Mouse (Mus musculus): ENCODE measurements around the gene Dynlt1f. TPM values are rescaled to one million over a fixed set of nuclear protein-coding genes. Genes with fewer than 3 reads are reported as not detected.
A peak's percentile ranks its signal among the peaks of the same experiment; 100 is the strongest.
"Not testable (repeated sequence)": the region's sequence is repeated elsewhere in the genome, so short reads cannot be mapped to it uniquely, and the experiment has no call there.

Gene Dynlt1f
- polyA plus RNA-seq (2012; rRNA removed), result 780 and 809 TPM in 2 replicates

DNA sequence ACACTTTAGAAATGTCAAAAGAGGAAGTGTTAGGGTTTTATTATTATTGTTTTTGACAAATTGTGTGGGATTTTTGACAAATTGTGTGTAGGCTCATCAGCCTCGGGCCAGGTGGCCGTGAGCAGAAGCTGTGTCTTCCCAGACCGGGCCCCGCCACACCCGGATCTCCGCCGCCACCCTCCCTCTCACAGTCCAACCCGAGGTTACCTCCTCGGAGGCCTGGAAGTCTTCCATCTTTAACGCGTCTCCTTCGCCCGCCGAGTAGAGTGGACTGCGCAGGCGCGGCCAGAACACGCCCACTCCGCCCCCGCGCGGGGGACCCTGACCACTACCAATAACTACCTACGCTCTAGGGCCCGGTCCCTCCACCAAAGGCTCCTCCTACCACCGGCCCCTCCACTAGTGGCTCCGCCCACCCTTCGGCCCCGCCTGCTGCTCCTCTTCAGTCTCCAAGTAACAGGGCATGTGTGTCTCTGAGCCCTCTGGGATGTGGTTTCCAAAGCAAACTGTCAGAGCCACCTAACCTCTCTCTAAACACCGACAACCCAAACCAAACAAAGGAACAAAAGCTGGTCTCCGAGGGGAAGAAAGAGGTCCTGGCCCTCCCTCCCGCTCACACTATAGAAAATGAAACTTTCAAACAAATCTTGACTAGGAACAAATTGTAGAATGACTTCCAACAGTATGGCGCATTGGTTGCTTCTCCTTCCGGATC is at the start of gene Dynlt1f:
TSS of gene Dynlt1f (minus strand) at position 334 of the 715 bp plus-strand sequence.
- Histone ChIP-seq H3K27ac (ENCODE audit: control insufficient read depth, insufficient read depth, low read depth, low read length) (peak within 1 kb of the TSS; percentile 92), H3K4me3 (ENCODE audit: control insufficient read depth, low read depth, low read length) (peak within 1 kb of the TSS; percentile 92)
- not testable (repeated sequence) for H3K4me1 ChIP-seq (ENCODE audit: control insufficient read depth, insufficient read depth, low read length); H3K27me3 ChIP-seq (ENCODE audit: control insufficient read depth, insufficient read depth, low read length); H3K36me3 ChIP-seq (ENCODE audit: control insufficient read depth, insufficient read depth, low read length)
- TF ChIP-seq POLR2A (IDR thresholded peaks at IDR 0.05; ENCODE audit: control insufficient read depth, low read depth, low read length), result peak; percentile 31; the same call in 1 of the 2 replicates

DNA sequence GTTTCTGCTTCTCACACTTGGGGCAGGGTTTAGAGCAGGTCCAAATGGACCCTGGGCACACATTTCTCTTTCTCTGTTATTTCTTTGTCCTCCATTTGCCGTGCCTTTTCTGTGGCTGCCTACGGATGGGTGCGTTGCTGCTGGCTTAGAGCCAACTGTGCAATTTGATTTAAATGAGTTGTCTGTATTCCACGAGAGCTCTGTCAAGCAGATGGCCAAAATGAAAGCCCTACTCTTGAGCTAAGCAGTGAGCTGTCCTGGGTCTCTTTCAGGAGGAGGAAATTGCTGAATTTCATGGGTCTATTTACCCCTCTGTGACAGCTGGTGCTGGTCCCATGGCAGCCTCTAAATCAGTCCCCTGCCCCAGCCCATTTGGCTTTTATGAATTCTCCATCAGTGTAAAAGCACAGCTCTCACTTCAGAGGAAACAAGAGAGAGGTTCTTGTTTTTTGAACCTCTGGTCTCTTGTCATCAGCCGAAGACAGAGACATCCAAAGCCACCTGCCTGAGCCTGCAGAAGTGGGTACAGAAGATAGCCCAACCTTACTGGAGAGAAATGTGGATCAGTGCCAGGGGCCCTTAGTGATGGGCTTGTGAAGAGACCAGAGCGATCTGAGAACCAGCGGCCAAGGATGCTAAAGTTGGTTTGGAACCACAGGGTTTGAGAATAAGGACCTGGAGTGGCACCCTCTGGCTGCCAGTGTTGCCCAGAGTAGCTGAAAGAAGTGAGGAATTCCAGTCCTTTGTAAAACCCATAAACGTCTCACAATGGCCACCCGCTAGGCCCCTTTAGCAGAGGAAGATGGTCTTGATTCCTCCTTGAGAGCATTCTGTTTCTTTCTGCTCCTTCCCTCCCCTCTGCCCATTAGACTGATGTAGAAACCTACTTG is 47.9 kb upstream of the Dynlt1f start:
- not testable (repeated sequence) for H3K27me3 ChIP-seq (ENCODE audit: control insufficient read depth, insufficient read depth, low read length); H3K27ac ChIP-seq (ENCODE audit: control insufficient read depth, insufficient read depth, low read depth, low read length); H3K4me1 ChIP-seq (ENCODE audit: control insufficient read depth, insufficient read depth, low read length); H3K4me3 ChIP-seq (ENCODE audit: control insufficient read depth, low read depth, low read length); H3K36me3 ChIP-seq (ENCODE audit: control insufficient read depth, insufficient read depth, low read length)

DNA sequence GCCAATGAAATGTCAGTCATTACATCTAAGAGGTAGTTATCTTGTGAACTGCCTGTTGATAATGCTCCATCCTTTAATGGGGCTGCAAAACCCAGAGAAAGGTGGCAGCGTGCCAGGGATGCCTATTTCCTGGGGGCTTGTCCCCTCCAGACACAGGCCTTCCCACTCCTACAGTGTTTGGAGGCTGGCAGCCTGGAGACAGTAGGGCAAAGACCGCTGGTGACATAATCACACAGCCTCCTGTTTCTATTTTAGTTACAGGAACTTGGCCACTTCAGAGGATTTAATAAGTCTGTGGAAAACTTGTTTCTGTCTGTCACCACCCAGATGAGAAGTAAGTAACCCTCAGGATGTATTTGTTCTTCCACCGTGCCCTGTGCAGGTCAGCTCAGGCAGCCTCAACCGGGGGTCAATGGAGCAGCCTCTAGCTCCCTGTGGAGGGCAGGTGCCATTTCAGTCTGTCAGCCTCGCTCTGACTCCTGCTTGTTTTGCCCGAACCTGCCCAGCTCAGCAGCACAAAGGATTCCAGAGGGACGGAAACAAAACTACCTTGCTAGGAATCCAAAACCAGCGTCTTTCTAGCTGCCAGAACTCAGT is 47.0 kb upstream of the Dynlt1f start:
- not testable (repeated sequence) for H3K4me1 ChIP-seq (ENCODE audit: control insufficient read depth, insufficient read depth, low read length); H3K4me3 ChIP-seq (ENCODE audit: control insufficient read depth, low read depth, low read length); H3K36me3 ChIP-seq (ENCODE audit: control insufficient read depth, insufficient read depth, low read length); H3K27me3 ChIP-seq (ENCODE audit: control insufficient read depth, insufficient read depth, low read length); H3K27ac ChIP-seq (ENCODE audit: control insufficient read depth, insufficient read depth, low read depth, low read length)

DNA sequence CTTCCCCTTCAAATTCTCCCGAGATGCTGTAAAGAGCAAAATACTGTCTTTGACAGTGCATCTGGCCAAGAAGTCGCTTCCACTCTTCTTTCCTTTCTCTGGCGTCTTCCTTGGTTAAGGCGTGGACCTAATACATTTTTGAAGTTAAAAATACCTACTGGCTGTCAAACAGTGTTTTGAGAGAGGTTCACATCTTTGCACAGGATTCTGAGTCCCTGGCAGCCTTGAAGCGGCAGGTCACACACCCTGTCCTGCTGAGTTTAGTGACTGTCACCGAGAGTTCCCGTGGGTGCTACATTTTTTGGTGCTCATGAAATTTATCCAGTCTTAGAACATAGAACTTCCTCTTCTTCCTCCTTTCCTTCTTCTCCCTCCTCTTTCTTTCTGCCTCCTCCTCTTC is 44.4 kb upstream of the Dynlt1f start:
- H3K36me3 ChIP-seq (ENCODE audit: control insufficient read depth, insufficient read depth, low read length); H3K27me3 ChIP-seq (ENCODE audit: control insufficient read depth, insufficient read depth, low read length); H3K4me3 ChIP-seq (ENCODE audit: control insufficient read depth, low read depth, low read length); H3K4me1 ChIP-seq (ENCODE audit: control insufficient read depth, insufficient read depth, low read length); H3K27ac ChIP-seq (ENCODE audit: control insufficient read depth, insufficient read depth, low read depth, low read length): not testable (repeated sequence)

DNA sequence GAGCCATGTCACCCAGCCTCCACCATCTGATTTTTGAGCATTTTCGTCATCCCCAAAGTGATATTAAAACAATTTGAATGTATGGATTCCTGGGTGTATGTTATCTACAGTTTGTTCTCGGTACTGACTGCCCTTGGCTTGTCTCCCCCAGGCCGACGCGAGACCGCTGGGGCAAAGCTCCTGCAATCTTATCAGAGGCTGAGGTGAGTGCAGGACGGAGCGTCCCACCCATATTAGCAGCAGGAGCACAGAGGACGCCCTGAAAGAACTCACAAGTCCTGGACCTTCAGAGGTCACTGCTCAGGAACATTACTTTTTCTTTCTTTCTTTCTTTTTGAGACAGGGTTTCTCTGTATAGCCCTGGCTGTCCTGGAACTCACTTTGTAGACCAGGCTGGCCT is 43.8 kb upstream of the Dynlt1f start:
- H3K27me3 ChIP-seq (ENCODE audit: control insufficient read depth, insufficient read depth, low read length); H3K36me3 ChIP-seq (ENCODE audit: control insufficient read depth, insufficient read depth, low read length); H3K27ac ChIP-seq (ENCODE audit: control insufficient read depth, insufficient read depth, low read depth, low read length); H3K4me1 ChIP-seq (ENCODE audit: control insufficient read depth, insufficient read depth, low read length); H3K4me3 ChIP-seq (ENCODE audit: control insufficient read depth, low read depth, low read length): not testable (repeated sequence)

DNA sequence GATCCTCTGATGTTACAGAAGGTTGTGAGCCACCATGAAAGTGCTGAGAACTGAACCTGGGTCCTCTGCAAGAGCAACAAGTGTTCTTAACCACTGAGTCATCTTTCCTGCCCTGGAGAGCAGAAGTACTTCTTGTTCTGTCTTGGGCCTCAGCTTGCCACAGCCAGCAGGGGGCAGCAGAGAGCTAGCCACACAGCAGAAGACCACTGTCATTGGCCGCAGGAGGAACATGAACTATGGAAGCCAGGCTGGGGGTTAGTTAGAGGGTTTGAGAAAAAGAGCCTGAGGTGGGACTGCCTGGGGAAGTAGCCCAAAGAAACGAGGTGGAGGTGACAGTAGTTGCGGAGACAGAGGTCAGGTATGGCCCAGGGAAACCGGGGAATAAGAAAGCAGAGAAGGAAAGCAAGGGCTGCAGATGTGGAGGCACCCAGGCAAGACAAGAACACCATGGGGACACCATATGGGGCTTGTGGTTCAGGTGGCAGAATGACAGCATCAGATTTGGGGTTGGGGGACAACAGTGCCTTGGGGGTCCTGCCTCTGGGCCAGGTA is 41.6 kb upstream of the Dynlt1f start:
- peak; percentile 35; the same call in 1 of the 2 replicates for TF ChIP-seq CTCF (IDR thresholded peaks at IDR 0.05; ENCODE audit: control insufficient read depth, insufficient read depth, insufficient replicate concordance, low read depth, low read length)
- not testable (repeated sequence) for H3K36me3 ChIP-seq (ENCODE audit: control insufficient read depth, insufficient read depth, low read length); H3K4me3 ChIP-seq (ENCODE audit: control insufficient read depth, low read depth, low read length); H3K4me1 ChIP-seq (ENCODE audit: control insufficient read depth, insufficient read depth, low read length); H3K27ac ChIP-seq (ENCODE audit: control insufficient read depth, insufficient read depth, low read depth, low read length); H3K27me3 ChIP-seq (ENCODE audit: control insufficient read depth, insufficient read depth, low read length)

DNA sequence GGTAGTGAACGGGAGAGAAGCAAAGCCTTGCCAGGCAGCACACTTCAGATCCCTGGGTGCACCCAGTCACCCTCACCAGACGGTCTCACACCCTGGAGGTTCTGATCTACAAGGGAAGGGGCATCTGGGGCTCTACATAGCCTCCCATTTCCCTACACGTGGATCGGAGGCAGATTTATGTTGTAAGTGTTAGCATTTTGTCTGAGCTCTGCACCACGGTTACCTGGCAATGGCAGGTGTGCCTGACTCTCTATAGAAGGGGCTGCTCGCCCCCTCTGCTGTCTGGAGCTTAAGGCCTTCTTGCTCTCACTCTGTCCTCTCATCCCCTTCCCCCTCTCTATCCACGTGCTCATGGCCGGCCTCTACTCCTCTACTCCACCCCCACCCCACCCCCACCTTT is 40.8 kb upstream of the Dynlt1f start:
- not testable (repeated sequence) for H3K4me1 ChIP-seq (ENCODE audit: control insufficient read depth, insufficient read depth, low read length); H3K27me3 ChIP-seq (ENCODE audit: control insufficient read depth, insufficient read depth, low read length); H3K4me3 ChIP-seq (ENCODE audit: control insufficient read depth, low read depth, low read length); H3K27ac ChIP-seq (ENCODE audit: control insufficient read depth, insufficient read depth, low read depth, low read length); H3K36me3 ChIP-seq (ENCODE audit: control insufficient read depth, insufficient read depth, low read length)

DNA sequence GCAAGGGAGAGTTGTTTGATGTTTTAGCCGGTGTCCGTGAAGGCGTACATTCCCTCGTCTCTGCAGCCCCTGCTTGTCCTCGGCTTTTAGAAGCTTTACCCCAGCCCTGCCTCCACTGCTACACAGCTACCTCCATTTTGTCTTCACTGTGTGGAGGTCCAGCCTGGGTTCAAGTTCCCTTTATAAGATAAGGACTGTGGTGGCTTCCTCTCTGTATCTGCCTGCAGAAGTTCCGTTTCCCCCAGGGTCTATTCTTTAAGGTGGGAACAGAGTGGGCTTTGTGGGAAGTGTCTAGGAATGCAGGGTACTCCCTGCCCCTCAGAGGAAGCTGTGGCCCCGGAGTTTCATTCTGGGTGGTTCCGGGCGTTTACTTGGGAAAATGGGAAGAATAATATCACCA is 40.0 kb upstream of the Dynlt1f start:
- H3K36me3 ChIP-seq (ENCODE audit: control insufficient read depth, insufficient read depth, low read length); H3K27ac ChIP-seq (ENCODE audit: control insufficient read depth, insufficient read depth, low read depth, low read length); H3K27me3 ChIP-seq (ENCODE audit: control insufficient read depth, insufficient read depth, low read length); H3K4me3 ChIP-seq (ENCODE audit: control insufficient read depth, low read depth, low read length); H3K4me1 ChIP-seq (ENCODE audit: control insufficient read depth, insufficient read depth, low read length): not testable (repeated sequence)

DNA sequence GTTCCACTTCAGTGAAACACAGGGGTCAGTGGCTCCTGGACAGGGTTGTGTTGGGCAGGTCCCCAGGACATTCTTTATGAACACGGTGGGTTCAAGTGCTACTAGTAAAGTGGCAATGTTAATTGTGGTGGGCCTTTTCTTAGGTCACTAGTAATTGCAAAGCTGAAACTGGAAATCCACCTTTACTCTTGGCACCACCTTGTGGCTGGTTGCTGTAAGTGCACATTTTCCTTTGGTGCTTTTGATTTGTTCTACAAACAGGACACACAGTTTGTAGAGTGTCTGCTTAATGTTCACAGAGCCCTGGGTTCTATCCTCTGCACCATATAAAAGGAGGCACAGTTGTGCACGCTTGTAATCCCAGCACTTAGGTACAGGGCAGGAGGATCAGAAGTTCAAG is 35.9 kb upstream of the Dynlt1f start:
- H3K27me3 ChIP-seq (ENCODE audit: control insufficient read depth, insufficient read depth, low read length); H3K27ac ChIP-seq (ENCODE audit: control insufficient read depth, insufficient read depth, low read depth, low read length); H3K4me1 ChIP-seq (ENCODE audit: control insufficient read depth, insufficient read depth, low read length); H3K4me3 ChIP-seq (ENCODE audit: control insufficient read depth, low read depth, low read length); H3K36me3 ChIP-seq (ENCODE audit: control insufficient read depth, insufficient read depth, low read length): not testable (repeated sequence)

DNA sequence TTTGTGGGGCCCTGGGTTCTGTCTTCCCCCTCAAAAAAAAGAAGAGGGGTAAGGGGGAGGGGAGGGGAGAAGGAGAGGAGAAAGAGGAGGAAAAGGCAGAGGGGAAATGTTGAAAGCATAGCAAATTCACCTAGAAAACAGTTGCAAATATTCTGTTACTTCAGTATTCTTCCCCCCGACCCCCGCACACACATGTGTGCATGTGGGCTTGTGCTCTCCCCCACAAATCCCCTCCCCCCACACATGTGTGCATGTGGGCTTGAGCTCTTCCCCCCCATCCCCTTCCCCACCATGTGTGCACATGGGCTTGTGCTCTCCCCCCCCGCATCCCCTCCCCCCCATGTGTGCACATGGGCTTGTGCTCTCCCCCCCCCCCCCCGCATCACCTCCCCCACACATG is 33.6 kb upstream of the Dynlt1f start:
- H3K4me1 ChIP-seq (ENCODE audit: control insufficient read depth, insufficient read depth, low read length); H3K36me3 ChIP-seq (ENCODE audit: control insufficient read depth, insufficient read depth, low read length); H3K27me3 ChIP-seq (ENCODE audit: control insufficient read depth, insufficient read depth, low read length); H3K27ac ChIP-seq (ENCODE audit: control insufficient read depth, insufficient read depth, low read depth, low read length); H3K4me3 ChIP-seq (ENCODE audit: control insufficient read depth, low read depth, low read length): not testable (repeated sequence)

DNA sequence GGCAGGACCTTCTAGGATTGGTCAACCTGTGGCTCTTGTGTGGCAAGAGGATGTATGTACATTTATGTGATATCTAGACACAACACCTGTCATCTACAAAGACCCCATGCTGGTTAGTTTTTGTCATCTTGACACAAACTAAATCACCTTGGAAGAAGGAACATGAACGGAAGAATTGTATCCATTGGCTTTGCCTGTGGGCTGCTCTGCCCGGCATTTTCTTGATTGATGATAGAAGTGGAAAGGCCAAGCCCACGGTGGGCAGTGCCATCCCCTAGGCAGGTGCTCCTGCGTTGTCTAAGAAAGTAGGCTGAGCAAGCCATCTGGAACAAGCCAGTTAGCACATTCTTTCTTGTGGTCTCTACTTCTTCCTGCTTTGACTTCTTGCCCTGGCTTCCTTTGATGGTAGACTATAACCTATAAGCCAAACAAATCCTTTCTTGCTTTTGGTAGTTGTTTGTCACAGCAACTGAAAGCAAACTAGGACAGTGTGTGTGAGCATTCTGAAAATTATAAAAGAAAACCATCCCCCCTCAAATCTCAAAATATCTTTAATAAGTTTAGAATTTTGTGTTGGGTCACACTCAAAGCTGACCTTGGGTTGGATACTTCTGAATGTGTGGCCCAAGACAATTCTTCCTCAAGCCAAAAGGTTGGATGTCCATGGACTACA is 30.7 kb upstream of the Dynlt1f start:
- not testable (repeated sequence) for H3K36me3 ChIP-seq (ENCODE audit: control insufficient read depth, insufficient read depth, low read length); H3K27ac ChIP-seq (ENCODE audit: control insufficient read depth, insufficient read depth, low read depth, low read length)

More for the DNA sequence above, 30.7 kb upstream of the Dynlt1f start:
- not testable (repeated sequence) for H3K27me3 ChIP-seq (ENCODE audit: control insufficient read depth, insufficient read depth, low read length); H3K4me1 ChIP-seq (ENCODE audit: control insufficient read depth, insufficient read depth, low read length); H3K4me3 ChIP-seq (ENCODE audit: control insufficient read depth, low read depth, low read length)
